Mouse (Mus musculus): ENCODE measurements at regions not wholly inside any gene's neighbourhood (a gene's known extent, or its start where the extent isn't known, plus 50 kb on each side); places are given as distances from the start of the nearest gene placed in this dataset.

DNA sequence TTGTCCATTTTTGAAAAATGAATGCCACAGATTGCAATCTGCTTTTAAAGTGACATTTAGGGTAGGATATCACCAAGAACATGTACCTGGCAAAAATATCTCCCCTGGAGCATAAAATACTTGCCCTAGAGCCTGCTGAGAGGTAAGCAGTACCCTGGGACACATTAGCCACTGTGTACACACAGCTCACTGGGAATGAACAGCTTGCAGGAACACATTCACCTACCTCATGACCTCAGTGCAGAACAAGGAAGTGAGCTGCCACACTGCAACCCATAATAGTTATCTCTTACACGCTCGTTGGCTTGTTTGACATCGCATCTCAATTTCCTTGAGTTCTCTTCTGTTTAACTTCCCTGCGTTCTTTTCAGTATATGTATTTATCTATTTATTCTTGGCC lies 246.4 kb upstream of the Gm765 start:
- H3K9ac ChIP-seq: no peak overlapping the region
- no peak for DNase-seq
- H3K4me2 ChIP-seq: no peak overlapping the region
- no peaks in the 10 kb centered on the region for H3K36me3 ChIP-seq (ENCODE audit: insufficient read depth)
- WGBS: 40% methylated on average over 4 of the region's 4 CpGs
- H3K27ac ChIP-seq (ENCODE audit: low read depth): no peak overlapping the region
- 0 out of 2 replicates have a peak, but pooled peaks cover 4% of the 10 kb centered on the region for H3K4me1 ChIP-seq (ENCODE audit: insufficient read depth)
- ATAC-seq (ENCODE audit: insufficient read depth): no peak
- TF ChIP-seq CTCF (IDR thresholded peaks at IDR 0.05; ENCODE audit: low read depth): no peak
- no peaks in the 10 kb centered on the region for H3K9me3 ChIP-seq (ENCODE audit: low read depth, low read length)
- H3K4me3 ChIP-seq (ENCODE audit: low read depth, low read length): no peak overlapping the region
- no peaks in the 10 kb centered on the region for H3K27me3 ChIP-seq (ENCODE audit: insufficient read depth, low read length)

DNA sequence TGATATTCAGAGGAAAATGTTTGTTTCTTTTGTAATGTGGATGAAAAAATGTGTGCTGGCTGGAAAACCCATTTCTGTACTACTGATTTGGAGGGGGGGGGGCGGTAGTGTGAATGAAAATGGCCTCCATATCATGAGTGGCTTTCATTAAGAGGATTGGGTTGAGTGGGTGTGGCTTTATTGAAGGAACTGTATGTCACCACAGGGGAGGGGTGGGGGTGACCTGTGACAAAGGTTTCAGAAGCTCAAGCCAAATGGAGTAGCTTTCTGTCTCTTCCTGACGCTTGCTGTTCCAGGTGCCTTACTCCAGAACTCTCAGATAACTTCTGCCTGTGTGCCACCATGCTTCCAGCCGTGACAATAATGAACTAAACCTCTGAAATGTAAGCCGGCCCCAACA lies 242.0 kb upstream of the Gm765 start:
- ATAC-seq (ENCODE audit: insufficient read depth): no peak
- 67% methylated on average over 4 of the region's 4 CpGs for WGBS
- H3K4me1 ChIP-seq (ENCODE audit: insufficient read depth): 0 out of 2 replicates have a peak, but pooled peaks cover 4% of the 10 kb centered on the region

DNA sequence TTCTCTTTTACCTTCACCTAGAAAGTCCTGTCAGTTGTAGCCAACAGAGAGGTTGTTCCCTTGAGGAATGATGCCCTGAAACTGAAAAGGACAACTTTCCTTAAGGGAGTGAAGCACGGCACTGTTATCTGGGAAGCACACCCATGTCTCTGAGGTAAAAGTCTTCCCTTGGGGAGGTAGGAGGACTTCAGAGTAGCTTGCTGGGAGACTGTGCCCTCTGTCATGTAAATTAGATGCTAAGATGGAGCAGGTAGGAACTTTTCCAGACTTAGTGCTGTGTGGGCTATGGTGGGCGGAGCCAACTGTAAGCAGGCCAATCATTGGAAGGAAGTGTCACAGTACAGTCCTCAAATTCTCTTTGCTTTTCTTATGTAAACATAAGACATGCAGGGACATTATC lies 240.3 kb upstream of the Gm765 start:
- Histone ChIP-seq H3K4me2 (no peak overlapping the region), H3K9me3 (ENCODE audit: low read depth, low read length) (no peaks in the 10 kb centered on the region), H3K36me3 (ENCODE audit: insufficient read depth) (no peaks in the 10 kb centered on the region), H3K27ac (ENCODE audit: low read depth) (no peak overlapping the region), H3K4me1 (ENCODE audit: insufficient read depth) (0 out of 2 replicates have a peak, but pooled peaks cover 4% of the 10 kb centered on the region), H3K27me3 (ENCODE audit: insufficient read depth, low read length) (no peaks in the 10 kb centered on the region), H3K4me3 (ENCODE audit: low read depth, low read length) (no peak overlapping the region), H3K9ac (no peak overlapping the region)
- WGBS: 39% methylated on average over 2 of the region's 2 CpGs
- TF ChIP-seq CTCF (IDR thresholded peaks at IDR 0.05; ENCODE audit: low read depth): no peak
- ATAC-seq (ENCODE audit: insufficient read depth): no peak; the same call in 1 of the 2 replicates
- no peak for DNase-seq

More for the DNA sequence above, 242.0 kb upstream of the Gm765 start:
- Histone ChIP-seq H3K9ac (no peak overlapping the region), H3K27ac (ENCODE audit: low read depth) (no peak overlapping the region), H3K9me3 (ENCODE audit: low read depth, low read length) (no peaks in the 10 kb centered on the region), H3K36me3 (ENCODE audit: insufficient read depth) (no peaks in the 10 kb centered on the region), H3K27me3 (ENCODE audit: insufficient read depth, low read length) (no peaks in the 10 kb centered on the region), H3K4me3 (ENCODE audit: low read depth, low read length) (no peak overlapping the region), H3K4me2 (no peak overlapping the region)
- TF ChIP-seq CTCF (IDR thresholded peaks at IDR 0.05; ENCODE audit: low read depth): no peak
- DNase-seq: no peak

DNA sequence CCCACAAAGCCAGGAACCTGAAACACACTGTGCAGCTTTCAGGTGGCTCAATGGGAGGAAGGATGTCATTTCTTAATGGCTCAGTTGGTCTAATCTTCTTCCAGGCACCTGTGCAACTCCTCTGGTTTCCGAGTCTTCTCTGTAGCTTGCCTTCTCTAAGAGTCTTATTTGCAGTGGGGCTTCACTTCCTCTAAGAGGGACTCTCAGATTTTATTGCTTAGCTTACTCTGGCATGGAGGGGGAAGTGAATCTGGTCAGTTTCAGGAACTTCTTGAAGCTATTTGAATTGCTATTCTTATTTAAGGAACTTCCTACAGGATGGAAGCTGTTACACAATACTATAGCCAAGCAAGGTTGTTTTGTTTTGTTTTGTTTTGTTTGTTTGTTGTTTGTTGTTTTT lies 232.7 kb upstream of the Gm765 start:
- ATAC-seq (ENCODE audit: insufficient read depth): no peak
- no peak overlapping the region for H3K4me3 ChIP-seq (ENCODE audit: low read depth, low read length)
- no peaks in the 10 kb centered on the region for H3K9me3 ChIP-seq (ENCODE audit: low read depth, low read length)
- no peak for DNase-seq
- H3K36me3 ChIP-seq (ENCODE audit: insufficient read depth): no peaks in the 10 kb centered on the region
- no peak for TF ChIP-seq CTCF (IDR thresholded peaks at IDR 0.05; ENCODE audit: low read depth)
- no peaks in the 10 kb centered on the region for H3K4me1 ChIP-seq (ENCODE audit: insufficient read depth)
- no peak overlapping the region for H3K27ac ChIP-seq (ENCODE audit: low read depth)
- no peaks in the 10 kb centered on the region for H3K27me3 ChIP-seq (ENCODE audit: insufficient read depth, low read length)
- H3K4me2 ChIP-seq: no peak overlapping the region
- H3K9ac ChIP-seq: no peak overlapping the region
- WGBS: 86% methylated on average over 1 of the region's 1 CpGs

DNA sequence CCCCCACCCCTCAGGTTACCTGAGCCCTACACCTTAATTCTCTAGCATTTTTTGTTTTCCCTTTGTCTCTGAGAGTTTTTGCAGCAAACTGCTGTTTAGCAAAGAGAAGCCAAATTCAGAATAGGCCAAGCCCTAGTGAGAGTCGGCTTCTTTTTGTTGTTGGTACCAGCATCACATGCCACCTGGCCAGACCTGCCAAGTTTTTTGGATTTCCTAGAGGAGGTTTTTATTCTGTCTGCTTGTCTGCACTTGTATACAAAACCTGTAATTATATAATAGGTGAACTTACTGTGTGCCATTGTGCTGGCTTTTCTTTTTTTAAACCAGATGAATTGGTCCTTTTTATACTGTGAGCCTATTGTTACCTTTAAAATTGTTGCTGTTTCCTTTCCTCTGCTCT lies 213.1 kb upstream of the Gm765 start:
- no peak overlapping the region for H3K9ac ChIP-seq
- H3K4me1 ChIP-seq (ENCODE audit: insufficient read depth): no peaks in the 10 kb centered on the region
- H3K36me3 ChIP-seq (ENCODE audit: insufficient read depth): no peaks in the 10 kb centered on the region
- no peak for DNase-seq
- H3K27ac ChIP-seq (ENCODE audit: low read depth): no peak overlapping the region
- WGBS: 94% methylated on average over 1 of the region's 1 CpGs
- H3K27me3 ChIP-seq (ENCODE audit: insufficient read depth, low read length): no peaks in the 10 kb centered on the region
- no peak overlapping the region for H3K4me3 ChIP-seq (ENCODE audit: low read depth, low read length)
- ATAC-seq (ENCODE audit: insufficient read depth): no peak
- no peak for TF ChIP-seq CTCF (IDR thresholded peaks at IDR 0.05; ENCODE audit: low read depth)
- no peaks in the 10 kb centered on the region for H3K9me3 ChIP-seq (ENCODE audit: low read depth, low read length)
- no peak overlapping the region for H3K4me2 ChIP-seq

DNA sequence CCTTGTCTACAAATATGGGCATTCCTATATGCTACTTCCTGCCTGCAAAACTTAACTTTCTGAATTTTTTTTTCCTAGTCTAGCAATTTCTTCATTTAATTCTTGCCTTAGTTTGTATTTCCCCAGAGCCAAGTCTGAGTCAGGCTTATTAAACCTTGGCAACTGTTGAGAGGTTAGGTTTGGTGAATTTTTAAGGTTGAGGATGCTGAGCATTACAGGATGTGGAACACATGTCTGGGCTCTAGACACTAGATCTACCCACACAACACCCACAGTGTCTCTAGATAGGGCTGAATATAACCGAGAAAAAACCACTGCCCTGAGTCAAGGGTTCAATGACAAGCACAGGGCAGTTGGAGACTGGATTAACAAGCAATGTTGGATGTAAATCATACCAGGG lies 211.4 kb upstream of the Gm765 start:
- Histone ChIP-seq H3K27me3 (ENCODE audit: insufficient read depth, low read length) (no peaks in the 10 kb centered on the region), H3K9me3 (ENCODE audit: low read depth, low read length) (no peaks in the 10 kb centered on the region), H3K9ac (no peak overlapping the region), H3K4me1 (ENCODE audit: insufficient read depth) (no peaks in the 10 kb centered on the region), H3K27ac (ENCODE audit: low read depth) (no peak overlapping the region), H3K4me2 (no peak overlapping the region), H3K4me3 (ENCODE audit: low read depth, low read length) (no peak overlapping the region), H3K36me3 (ENCODE audit: insufficient read depth) (no peaks in the 10 kb centered on the region)
- no peak for TF ChIP-seq CTCF (IDR thresholded peaks at IDR 0.05; ENCODE audit: low read depth)
- ATAC-seq (ENCODE audit: insufficient read depth): no peak
- 70% methylated on average over 1 of the region's 1 CpGs for WGBS
- no peak for DNase-seq

DNA sequence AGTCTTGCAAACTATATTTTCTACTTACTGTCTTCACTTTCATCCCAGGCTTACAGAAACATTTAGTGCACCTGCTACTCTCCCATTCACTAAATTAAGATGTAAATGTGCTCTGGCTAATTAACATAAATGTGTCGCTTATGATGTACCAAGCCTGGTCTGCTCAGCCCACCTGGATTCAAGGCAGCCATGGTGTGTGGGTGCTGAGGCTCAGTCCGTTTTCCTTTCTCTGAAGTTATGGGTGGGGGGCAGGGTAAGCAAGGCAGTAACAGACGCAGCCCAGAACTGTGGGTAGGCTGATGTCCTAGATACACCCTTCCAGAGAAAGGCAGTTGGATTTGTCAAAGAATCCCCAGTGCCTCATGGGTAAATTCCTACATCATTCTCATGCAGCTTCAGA lies 209.2 kb upstream of the Gm765 start:
- Histone ChIP-seq H3K36me3 (ENCODE audit: insufficient read depth) (no peaks in the 10 kb centered on the region), H3K9ac (no peak overlapping the region), H3K9me3 (ENCODE audit: low read depth, low read length) (no peaks in the 10 kb centered on the region), H3K27me3 (ENCODE audit: insufficient read depth, low read length) (no peaks in the 10 kb centered on the region), H3K27ac (ENCODE audit: low read depth) (no peak overlapping the region), H3K4me1 (ENCODE audit: insufficient read depth) (no peaks in the 10 kb centered on the region), H3K4me3 (ENCODE audit: low read depth, low read length) (no peak overlapping the region), H3K4me2 (no peak overlapping the region)
- no peak for ATAC-seq (ENCODE audit: insufficient read depth)
- WGBS: 88% methylated on average over 3 of the region's 3 CpGs
- no peak for TF ChIP-seq CTCF (IDR thresholded peaks at IDR 0.05; ENCODE audit: low read depth)
- DNase-seq: no peak

DNA sequence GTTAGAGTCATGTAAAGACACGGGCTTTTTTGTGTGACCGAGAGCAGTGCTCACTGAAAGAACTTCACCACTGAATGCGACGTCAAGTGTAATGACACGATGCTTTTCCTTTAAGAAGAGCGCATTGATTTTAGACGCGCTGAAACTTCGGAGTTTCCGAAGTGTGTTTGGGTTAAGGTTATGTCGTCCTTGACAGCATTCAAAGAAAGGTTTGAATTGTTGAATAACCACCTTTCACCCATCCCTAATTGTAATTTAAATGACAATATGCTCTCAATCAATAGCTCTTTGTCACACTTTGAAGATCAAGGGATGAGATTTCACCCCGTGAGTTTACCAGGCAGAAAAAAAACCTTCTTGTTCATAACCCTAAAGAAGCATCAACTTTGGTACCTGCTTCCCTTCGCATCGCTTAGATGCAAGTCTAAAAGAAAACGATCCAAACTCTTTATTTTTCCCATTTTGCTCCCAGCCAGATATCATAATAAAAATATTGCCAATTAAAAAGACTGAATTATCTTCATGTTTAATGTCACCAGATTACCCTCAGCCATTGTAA lies 184.4 kb upstream of the Gm765 start:
- no peak overlapping the region for H3K4me3 ChIP-seq (ENCODE audit: low read depth, low read length)
- H3K27ac ChIP-seq (ENCODE audit: low read depth): no peak overlapping the region
- no peaks in the 10 kb centered on the region for H3K27me3 ChIP-seq (ENCODE audit: insufficient read depth, low read length)
- H3K36me3 ChIP-seq (ENCODE audit: insufficient read depth): no peaks in the 10 kb centered on the region
- H3K9me3 ChIP-seq (ENCODE audit: low read depth, low read length): no peaks in the 10 kb centered on the region
- no peak overlapping the region for H3K9ac ChIP-seq
- WGBS: 57% methylated on average over 15 of the region's 15 CpGs
- TF ChIP-seq CTCF (IDR thresholded peaks at IDR 0.05; ENCODE audit: low read depth): no peak
- no peak for ATAC-seq (ENCODE audit: insufficient read depth)
- H3K4me1 ChIP-seq (ENCODE audit: insufficient read depth): no peaks in the 10 kb centered on the region
- no peak for DNase-seq
- no peak overlapping the region for H3K4me2 ChIP-seq

Measured in lung, embryonic 14.5 days (tissue).